Comparison of ENCODE assay signal across 10 mouse cellular contexts in genomic region chr2:148045937-148046798, GRCm38 (mm10). TPM values are rescaled to one million over a fixed set of nuclear protein-coding genes. Genes with fewer than 3 reads are reported as not detected.
DNase-seq lines count a peak whose midpoint lies in the region.
"Had no signal": no experiment of that assay in that cellular context is flagged by ENCODE, and none has a peak within 500 bp of the region (broad histone marks: within the 10 kb centered on the region; RNA-seq: fewer than 3 reads in every experiment).

No protein-coding gene starts in this region.

- WGBS in embryonic facial prominence, embryonic 10.5 days, result under 1% methylated on average over 64 of the region's 65 CpGs

- H3K4me3 ChIP-seq in embryonic facial prominence, embryonic 10.5 days, result peak overlapping the region; percentile 50

- intact Hi-C loops in gastrocnemius, postnatal 14 days (cut with DNase I; ENCODE audit: low total_unique reads), result loop anchor here (10.0 kb wide), 1 partner anchor 241 kb away; no protein-coding TSS in a partner anchor

- DNase-seq in 3134 (ENCODE audit: extremely low read depth, insufficient read length, low spot score), result peak; percentile 14
- DNase-seq in embryonic facial prominence, embryonic 10.5 days (ENCODE audit: low spot score), result peak; percentile 64
- DNase-seq in induced T-regulatory cell, adult 2 months (ENCODE audit: low read depth), result peak; percentile 9
- peak; percentile 66 for DNase-seq in lung, postnatal 10 days
- no peak for DNase-seq in spleen, postnatal 36 days (ENCODE audit: low spot score in 2 of 2)
- no peak for DNase-seq in embryo, embryonic 10 days (ENCODE audit: low spot score)
- DNase-seq in gastrocnemius, postnatal 14 days, result no peak
- no peak for DNase-seq in layer of hippocampus, adult 11-12 months (ENCODE audit: low spot score)

- no peaks in the 10 kb centered on the region for H3K36me3 ChIP-seq in embryonic facial prominence, embryonic 10.5 days (replicated peaks)

- 0 out of 2 replicates have a peak overlapping the region, but pooled peaks have one; percentile 44 for H3K27ac ChIP-seq in embryonic facial prominence, embryonic 10.5 days (replicated peaks)

- peaks cover 100% of the 10 kb centered on the region for H3K27me3 ChIP-seq in embryonic facial prominence, embryonic 10.5 days (replicated peaks; ENCODE audit: low read depth, poor library complexity, severe bottlenecking)

- peaks cover 33% of the 10 kb centered on the region for H3K4me1 ChIP-seq in embryonic facial prominence, embryonic 10.5 days

- H3K9me3 ChIP-seq in embryonic facial prominence, embryonic 10.5 days, result no peaks in the 10 kb centered on the region

RNA-seq across cellular contexts. Expression of gene Foxa2, which starts 0.6 kb away (rescaled TPM):
- 1.8 and 2.4 TPM in 2 replicates for polyA plus RNA-seq in embryonic facial prominence, embryonic 10.5 days (2016; fragmentation: Nextera tagmentation; extraction: Ambion mirVana)
- total RNA-seq in gastrocnemius, postnatal 14 days (2021), result not detected
- total RNA-seq: adrenal gland, postnatal 36 days; neutrophil, adult 5-6 weeks had no signal

Comparison
In these comparisons a context has a peak if more than half of its experiments do, and no peak if none do; other contexts are left out.
1. DNase-seq: peak in 3134 (single experiment), embryonic facial prominence, embryonic 10.5 days (single experiment), induced T-regulatory cell, adult 2 months (single experiment) and lung, postnatal 10 days (single experiment); none in spleen, postnatal 36 days (0 of 2), embryo, embryonic 10 days (single experiment), gastrocnemius, postnatal 14 days (single experiment) and layer of hippocampus, adult 11-12 months (single experiment).